Mouse (Mus musculus) spleen, adult 10 weeks (tissue): Measurements from ENCODE around the gene Olfr1023. TPM values are rescaled to one million over a fixed set of nuclear protein-coding genes. Genes with fewer than 3 reads are reported as not detected.

Experiments used
- polyA plus RNA-seq: library from polyadenylated mRNA; stranded (reverse); fragments of 350-450 nt; fragmentation: Illumina TruSeq; extraction: RNeasy Lipid Tissue Mini Kit (QIAGEN cat#74804); gene quantifications from one replicate; pipeline ENCODE4 v1.2.3, GENCODE M21; 2015; ENCODE audit warnings: low replicate concordance; ENCODE audit not compliant: insufficient read depth

The Olfr1023 gene
- polyA plus RNA-seq: not detected

DNA sequence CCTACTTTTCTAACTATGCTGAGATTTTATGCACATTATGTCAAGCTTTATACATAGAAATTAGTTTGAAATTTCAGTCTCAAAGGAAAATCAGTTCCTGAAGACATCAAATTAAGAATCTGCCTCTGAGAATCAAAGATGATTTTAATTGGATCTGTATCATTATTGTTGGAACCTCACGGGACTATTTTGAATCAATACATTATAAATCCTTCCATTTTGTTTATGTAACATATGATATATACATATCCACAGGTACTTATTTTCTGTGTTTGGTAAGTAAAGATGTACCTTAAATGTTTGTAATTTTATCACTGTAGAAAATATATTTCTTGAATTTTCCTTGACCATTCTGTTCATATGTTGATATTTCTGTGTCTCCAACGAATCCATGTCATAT, at the start of gene Olfr1023:
Olfr1023 (plus strand) TSS at position 301 of the 400 bp plus-strand sequence.

DNA sequence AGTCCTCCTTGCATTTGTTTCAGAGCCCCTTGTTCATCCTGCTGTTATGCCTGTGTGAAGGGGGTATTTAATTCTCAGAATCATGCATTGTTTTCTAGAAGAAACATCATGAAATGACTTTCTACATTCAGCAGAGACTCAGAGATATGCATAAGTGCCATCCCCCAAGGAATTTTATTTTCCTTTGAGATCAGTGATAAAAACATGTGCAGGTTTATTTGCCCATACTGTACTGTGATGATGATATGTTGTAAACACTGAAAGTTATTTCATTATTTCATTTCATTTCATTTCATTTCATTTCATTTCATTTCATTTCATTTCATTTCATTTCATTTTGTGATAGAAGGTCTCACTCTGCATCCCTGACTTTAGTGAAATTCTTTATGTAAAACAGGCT, 40.1 kb upstream of the Olfr1023 start, which contains the start of gene Olfr1019:
Olfr1019 (minus strand) TSS at position 101 of the 400 bp plus-strand sequence.

DNA sequence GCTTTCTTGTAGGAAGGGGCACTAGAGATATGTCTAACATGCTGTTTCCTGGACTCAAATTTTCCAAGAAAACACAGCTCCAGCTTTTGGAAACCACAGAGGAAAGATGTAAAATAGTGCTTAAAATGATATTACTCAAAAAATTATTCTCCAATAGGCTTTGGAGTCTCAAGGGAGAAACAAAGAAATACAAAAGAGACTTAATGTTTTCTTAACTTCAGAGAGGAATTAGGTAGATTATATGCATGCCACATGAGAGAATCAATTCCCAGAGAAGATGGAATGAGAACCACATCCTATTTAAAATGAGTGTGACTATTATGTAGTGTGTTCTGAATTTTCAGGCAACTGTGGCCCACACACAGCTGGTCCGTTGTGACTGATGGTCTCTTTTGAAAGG, 38.7 kb upstream of the Olfr1023 start, which contains the start of gene Olfr1020:
Olfr1020 (plus strand) TSS at position 301 of the 400 bp plus-strand sequence.

DNA sequence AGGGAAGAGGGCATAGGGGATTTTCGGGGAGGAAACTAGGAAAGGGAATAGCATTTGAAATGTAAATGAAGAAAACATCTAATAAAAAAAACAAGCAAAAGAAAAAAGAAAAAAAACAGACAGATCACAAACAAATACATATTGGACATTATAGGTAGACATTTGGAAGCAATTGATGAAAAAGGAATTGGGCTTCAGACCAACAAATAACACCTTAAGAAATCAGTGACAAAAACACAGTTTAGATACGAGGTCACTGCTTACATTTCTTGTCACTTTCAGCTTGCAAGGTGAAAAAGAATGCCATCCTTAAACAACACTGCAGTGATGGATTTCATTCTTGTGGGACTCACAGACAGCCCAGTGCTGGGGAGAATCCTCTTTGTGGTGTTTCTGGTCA, 17.1 kb upstream of the Olfr1023 start, which contains the start of gene Olfr1022:
Olfr1022 (plus strand) TSS at position 301 of the 400 bp plus-strand sequence.

DNA sequence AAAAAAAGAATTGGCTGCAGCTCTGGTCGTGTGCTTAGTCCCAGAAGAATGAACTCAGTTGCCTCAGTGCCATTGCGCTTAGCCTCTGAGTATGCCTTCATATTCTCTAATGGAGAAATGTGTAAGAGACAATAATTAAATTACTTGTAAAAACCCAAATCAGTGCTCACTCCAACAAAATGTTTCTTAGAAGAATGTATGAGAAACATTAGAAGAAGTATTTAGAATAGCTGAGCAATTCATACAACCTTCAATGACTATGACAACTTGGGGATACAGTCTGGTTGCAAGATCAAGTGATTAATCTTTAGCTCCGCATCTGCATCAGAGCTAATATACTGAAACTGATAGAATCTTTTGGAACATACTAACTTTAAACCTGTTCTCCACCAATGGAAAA, 19.5 kb downstream of the Olfr1023 start, which contains the start of gene Olfr1024:
Olfr1024 (minus strand) TSS at position 101 of the 400 bp plus-strand sequence.

DNA sequence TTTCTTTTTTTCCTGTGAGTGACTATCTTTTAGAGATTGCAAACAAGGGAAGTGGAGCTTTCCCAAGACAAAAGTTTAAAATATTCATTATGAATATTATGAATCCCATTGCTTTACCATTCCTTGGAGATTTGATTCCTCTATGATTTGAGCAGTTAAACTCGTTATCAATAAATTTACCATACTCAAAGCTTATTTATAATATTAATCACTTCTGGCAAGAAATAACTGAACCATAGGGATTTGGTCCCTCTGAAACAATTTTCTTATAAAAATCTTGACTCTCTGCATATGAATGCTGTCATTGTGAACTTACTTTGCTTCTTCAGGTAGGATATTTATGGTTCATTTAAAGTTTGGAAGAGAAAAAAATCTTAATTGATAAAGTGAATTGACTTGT, 29.5 kb downstream of the Olfr1023 start, which contains the start of gene Olfr1025-ps1:
Olfr1025-ps1 (plus strand) TSS at position 301 of the 400 bp plus-strand sequence.

DNA sequence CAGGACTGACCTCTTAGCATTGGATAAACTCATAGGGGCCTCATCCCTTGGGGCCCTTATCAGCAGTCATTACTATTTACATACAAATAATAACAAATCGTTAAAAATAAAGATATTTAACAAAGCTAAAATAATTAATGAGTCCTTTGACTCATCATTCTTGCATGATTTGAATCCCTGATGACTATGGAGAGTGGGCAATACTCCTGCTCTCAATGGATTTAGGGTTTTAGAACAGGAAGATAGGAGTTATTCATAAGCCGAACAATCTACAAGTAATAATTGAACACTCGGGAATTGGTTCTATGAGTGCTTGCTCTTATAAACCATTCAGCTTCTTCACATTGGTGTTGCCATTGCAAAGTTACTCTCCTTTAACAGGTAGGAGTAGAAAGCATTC, 35.8 kb downstream of the Olfr1023 start, which contains the start of gene Olfr1026:
Olfr1026 (plus strand) TSS at position 301 of the 400 bp plus-strand sequence.

Other genes with a start within 250 kb of the Olfr1023 start
- gene Olfr1002, start 234.9 kb upstream of the Olfr1023 start, polyA plus RNA-seq: not detected
- not detected for gene Olfr154, start 221.2 kb upstream of the Olfr1023 start, polyA plus RNA-seq
- gene Olfr1006, start 206.9 kb upstream of the Olfr1023 start, polyA plus RNA-seq: not detected
- gene Olfr1008, start 196.2 kb upstream of the Olfr1023 start, polyA plus RNA-seq: not detected
- gene Olfr1009, start 170.2 kb upstream of the Olfr1023 start, polyA plus RNA-seq: not detected
- not detected for gene Olfr1012, start 122.9 kb upstream of the Olfr1023 start, polyA plus RNA-seq
- not detected for gene Olfr1013, start 118.5 kb upstream of the Olfr1023 start, polyA plus RNA-seq
- gene Olfr1014, start 112.9 kb upstream of the Olfr1023 start, polyA plus RNA-seq: not detected
- gene Olfr1015, start 103.6 kb upstream of the Olfr1023 start, polyA plus RNA-seq: not detected
- gene Olfr1016, start 83.1 kb upstream of the Olfr1023 start, polyA plus RNA-seq: not detected
- gene Olfr1018, start 67.2 kb upstream of the Olfr1023 start, polyA plus RNA-seq: not detected
- not detected for gene Olfr1019, start 40.2 kb upstream of the Olfr1023 start, polyA plus RNA-seq
- not detected for gene Olfr1020, start 38.6 kb upstream of the Olfr1023 start, polyA plus RNA-seq
- gene Olfr1022, start 17.0 kb upstream of the Olfr1023 start, polyA plus RNA-seq: not detected
- gene Olfr1024, start 19.4 kb downstream of the Olfr1023 start, polyA plus RNA-seq: not detected
- gene Olfr1025-ps1, start 29.6 kb downstream of the Olfr1023 start, polyA plus RNA-seq: not detected
- not detected for gene Olfr1026, start 35.9 kb downstream of the Olfr1023 start, polyA plus RNA-seq
- not detected for gene Olfr1028, start 64.8 kb downstream of the Olfr1023 start, polyA plus RNA-seq
- not detected for gene Olfr1029, start 88.3 kb downstream of the Olfr1023 start, polyA plus RNA-seq
- not detected for gene Olfr1030, start 93.6 kb downstream of the Olfr1023 start, polyA plus RNA-seq
- gene Olfr1031, start 104.7 kb downstream of the Olfr1023 start, polyA plus RNA-seq: not detected
- not detected for gene Olfr1032, start 119.9 kb downstream of the Olfr1023 start, polyA plus RNA-seq
- gene Olfr1033, start 135.0 kb downstream of the Olfr1023 start, polyA plus RNA-seq: 3.5 TPM
- gene Olfr1034, start 160.2 kb downstream of the Olfr1023 start, polyA plus RNA-seq: 0.54 TPM
- gene Olfr1036, start 188.4 kb downstream of the Olfr1023 start, polyA plus RNA-seq: not detected
- gene Olfr1037, start 201.7 kb downstream of the Olfr1023 start, polyA plus RNA-seq: not detected